Mouse (Mus musculus): ENCODE data around the gene Slco2a1.

GRCm38 (mm10) chr9:103071541-103072203 lies 83.2 kb downstream of the Slco2a1 start:
- TF ChIP-seq GATA1 (IDR thresholded peaks at IDR 0.05; ENCODE audit: borderline replicate concordance, low read length), result no peak
- no peak for TF ChIP-seq CTCF (IDR thresholded peaks at IDR 0.05; ENCODE audit: low read depth, low read length)
